Mouse (Mus musculus) neural tube, embryonic 14.5 days (tissue): ENCODE data around the gene Xrcc3. TPM values are rescaled to one million over a fixed set of nuclear protein-coding genes. Genes with fewer than 3 reads are reported as not detected.

ENCODE experiments used
- polyA plus RNA-seq: library from polyadenylated mRNA; unstranded; fragments of >200 nt; fragmentation: Nextera tagmentation; extraction: Ambion mirVana; gene quantifications from 2 replicates; pipeline ENCODE4 v1.2.1, GENCODE M21; 2014

Xrcc3 gene
- polyA plus RNA-seq, 1 experiment from 2014 or later = 2.9 TPM

Other genes starting within 250 kb of the Xrcc3 start
- 78.1 and 83.7 TPM in 2 replicates for gene Mark3, start 239.3 kb downstream of the Xrcc3 start, polyA plus RNA-seq
- gene Ckb, start 141.5 kb downstream of the Xrcc3 start, polyA plus RNA-seq = 1,430 and 1,628 TPM in 2 replicates
- 4.3 and 5.0 TPM in 2 replicates for gene Trmt61a, start 135.8 kb downstream of the Xrcc3 start, polyA plus RNA-seq
- gene Bag5, start 100.6 kb downstream of the Xrcc3 start, polyA plus RNA-seq = 68.1 and 71.8 TPM in 2 replicates
- gene Apopt1, start 100.6 kb downstream of the Xrcc3 start, polyA plus RNA-seq = 65.7 and 69.6 TPM in 2 replicates
- gene Klc1, start 55.0 kb downstream of the Xrcc3 start, polyA plus RNA-seq = 598 and 669 TPM in 2 replicates
- 30.5 and 39.6 TPM in 2 replicates for gene Zfyve21, start 297 bp upstream of the Xrcc3 start, polyA plus RNA-seq
- gene Ppp1r13b, start 94.2 kb upstream of the Xrcc3 start, polyA plus RNA-seq = 40.0 and 40.1 TPM in 2 replicates
- 737 and 896 TPM in 2 replicates for gene Atp5mpl, start 153.1 kb upstream of the Xrcc3 start, polyA plus RNA-seq
- gene Tdrd9, start 157.7 kb upstream of the Xrcc3 start, polyA plus RNA-seq = 0.17 and 0.89 TPM in 2 replicates
- not detected in 2 replicates for gene Rd3l, start 167.4 kb upstream of the Xrcc3 start, polyA plus RNA-seq